Mouse (Mus musculus): ENCODE measurements around the gene Fzd7. TPM values are rescaled to one million over a fixed set of nuclear protein-coding genes. Genes with fewer than 3 reads are reported as not detected.

Fzd7 gene
- polyA plus RNA-seq, 1 experiment = 16.4 TPM

DNA sequence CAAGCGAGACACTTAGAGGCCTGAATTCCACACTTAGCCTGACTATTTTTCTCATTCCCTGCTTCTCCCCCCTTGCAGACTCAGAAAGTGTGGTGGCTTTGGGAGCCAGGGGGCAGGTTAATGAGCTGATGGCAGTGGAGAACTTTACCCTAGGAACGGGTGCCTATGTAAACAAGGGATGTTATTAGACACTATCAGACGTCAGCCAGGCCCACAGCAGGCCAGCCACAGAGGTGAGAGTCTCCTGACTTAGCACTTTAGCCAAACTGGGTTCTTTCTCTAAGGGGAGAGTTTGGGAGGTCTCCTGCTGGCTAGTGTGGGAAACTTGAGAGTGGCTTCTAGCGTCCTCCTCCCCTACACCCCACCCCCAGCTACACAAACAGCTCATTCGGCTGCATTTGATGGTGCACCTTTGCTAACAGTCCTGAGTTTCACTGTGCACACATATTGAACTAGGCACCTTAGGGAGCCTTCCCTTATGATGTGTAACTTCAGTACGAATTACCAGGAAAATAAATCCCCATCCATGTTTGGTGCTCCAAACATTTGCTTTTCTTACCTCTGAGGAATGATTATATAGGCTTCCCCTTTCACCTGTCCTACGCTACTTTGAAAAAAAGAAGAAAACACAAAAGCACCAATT lies 21.6 kb downstream of the Fzd7 start:
- H3K27me3 ChIP-seq (ENCODE audit: control insufficient read depth, insufficient read depth, insufficient read length) = no peaks in the 10 kb centered on the region

DNA sequence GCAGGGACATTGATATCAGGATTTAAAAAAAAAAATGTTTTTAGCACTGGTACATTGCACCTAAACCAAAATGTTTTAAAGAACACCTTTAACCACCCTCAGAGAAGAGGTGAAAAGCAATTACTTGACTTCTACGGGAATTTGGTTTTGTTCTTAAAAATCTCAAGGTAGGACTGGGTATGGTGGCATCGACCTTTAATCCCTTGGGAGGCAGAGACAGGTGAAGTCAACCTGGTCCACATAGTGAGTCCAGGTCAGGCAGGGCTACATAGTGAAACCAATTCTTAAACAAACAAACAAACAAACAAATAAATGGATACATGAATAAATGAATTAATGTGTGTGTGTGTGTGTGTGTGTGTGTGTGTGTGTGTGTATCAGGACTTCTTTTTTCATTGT lies 22.1 kb downstream of the Fzd7 start:
- Histone ChIP-seq H3K36me3 (ENCODE audit: control insufficient read depth, insufficient read depth) (no peaks in the 10 kb centered on the region), H3K27me3 (ENCODE audit: control insufficient read depth, insufficient read depth, insufficient read length) (no peaks in the 10 kb centered on the region), H3ac (ENCODE audit: control insufficient read depth, insufficient read length) (no peak overlapping the region), H3K4me3 (no peak overlapping the region), H3K4me2 (ENCODE audit: low read depth) (no peak overlapping the region), H3K79me2 (ENCODE audit: control insufficient read depth, insufficient read depth) (no peaks in the 10 kb centered on the region)
- TF ChIP-seq MYOG (IDR thresholded peaks at IDR 0.05; ENCODE audit: control insufficient read depth in 1 of 3, insufficient read depth in 1 of 3, insufficient read length in 2 of 3, low read depth in 2 of 3) (no peak), USF1 (IDR thresholded peaks at IDR 0.05; ENCODE audit: low read depth) (no peak), E2F4 (IDR thresholded peaks at IDR 0.05; ENCODE audit: insufficient read depth) (no peak), TCF3 (IDR thresholded peaks at IDR 0.05; ENCODE audit: insufficient read length, low read depth) (no peak), REST (IDR thresholded peaks at IDR 0.05; ENCODE audit: insufficient read depth, insufficient read length) (no peak), SRF (IDR thresholded peaks at IDR 0.05; ENCODE audit: control insufficient read depth, insufficient read length, low read depth) (no peak), TCF12 (IDR thresholded peaks at IDR 0.05; ENCODE audit: insufficient read depth, poor library complexity, severe bottlenecking) (no peak), POLR2AphosphoS2 (IDR thresholded peaks at IDR 0.05; ENCODE audit: insufficient read length, low read depth) (no peak), MAX (IDR thresholded peaks at IDR 0.05; ENCODE audit: low read depth) (no peak), CEBPB (IDR thresholded peaks at IDR 0.05; ENCODE audit: insufficient read depth, poor library complexity, severe bottlenecking) (no peak), POLR2A (IDR thresholded peaks at IDR 0.05; ENCODE audit: insufficient read length, low read depth) (no peak), MYOD1 (IDR thresholded peaks at IDR 0.05; ENCODE audit: control insufficient read depth in 1 of 3, insufficient read length in 2 of 3, low read depth in 2 of 3) (no peak)

More for the DNA sequence above, 21.6 kb downstream of the Fzd7 start:
- no peak for TF ChIP-seq REST (IDR thresholded peaks at IDR 0.05; ENCODE audit: insufficient read depth, insufficient read length)
- no peak for TF ChIP-seq TCF12 (IDR thresholded peaks at IDR 0.05; ENCODE audit: insufficient read depth, poor library complexity, severe bottlenecking)
- TF ChIP-seq E2F4 (IDR thresholded peaks at IDR 0.05; ENCODE audit: insufficient read depth) = no peak
- no peak for TF ChIP-seq POLR2AphosphoS2 (IDR thresholded peaks at IDR 0.05; ENCODE audit: insufficient read length, low read depth)
- TF ChIP-seq MYOD1 (IDR thresholded peaks at IDR 0.05; ENCODE audit: control insufficient read depth in 1 of 3, insufficient read length in 2 of 3, low read depth in 2 of 3) = no peak
- no peak for TF ChIP-seq USF1 (IDR thresholded peaks at IDR 0.05; ENCODE audit: low read depth)
- TF ChIP-seq MAX (IDR thresholded peaks at IDR 0.05; ENCODE audit: low read depth) = no peak
- no peak for TF ChIP-seq POLR2A (IDR thresholded peaks at IDR 0.05; ENCODE audit: insufficient read length, low read depth)
- no peak for TF ChIP-seq TCF3 (IDR thresholded peaks at IDR 0.05; ENCODE audit: insufficient read length, low read depth)
- Histone ChIP-seq H3K36me3 (ENCODE audit: control insufficient read depth, insufficient read depth) (no peaks in the 10 kb centered on the region), H3K4me2 (ENCODE audit: low read depth) (no peak overlapping the region), H3K4me3 (no peak overlapping the region), H3K79me2 (ENCODE audit: control insufficient read depth, insufficient read depth) (no peaks in the 10 kb centered on the region), H3ac (ENCODE audit: control insufficient read depth, insufficient read length) (no peak overlapping the region)

DNA sequence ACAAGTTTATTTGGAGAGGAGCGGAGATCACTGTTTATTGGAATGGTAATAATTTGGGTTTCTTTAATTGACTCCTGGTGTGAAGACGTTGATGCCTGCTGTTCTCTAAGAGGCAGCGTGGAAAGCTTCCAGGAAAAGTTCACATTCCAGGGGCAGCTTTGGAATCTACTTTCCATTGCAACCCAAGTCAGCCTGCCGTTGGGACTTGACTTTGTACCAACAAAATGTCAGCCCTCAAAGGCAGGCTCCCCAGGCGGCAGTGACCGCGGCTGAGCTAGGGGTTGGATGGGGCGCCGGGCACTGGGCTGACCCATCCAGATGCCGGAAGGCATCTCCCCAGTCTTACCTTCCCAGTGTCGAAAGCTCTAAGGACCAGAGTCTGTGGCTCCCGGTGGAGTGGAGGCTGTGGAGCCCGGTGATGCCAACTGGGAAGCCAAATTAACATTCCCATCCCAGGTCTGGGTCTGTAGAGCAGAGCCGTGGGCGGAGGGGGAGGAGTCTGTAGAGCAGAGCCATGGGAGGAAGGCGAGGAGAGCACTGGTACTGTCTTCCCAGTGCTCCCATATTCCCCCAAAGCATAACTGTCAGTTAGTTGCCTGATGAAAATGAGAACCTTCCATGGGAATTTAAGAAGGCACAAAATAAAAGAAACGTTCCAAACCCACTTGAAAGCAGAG lies 26.4 kb downstream of the Fzd7 start:
- no peak overlapping the region for H3K4me2 ChIP-seq (ENCODE audit: low read depth)
- H3ac ChIP-seq (ENCODE audit: control insufficient read depth, insufficient read length) = no peak overlapping the region
- no peaks in the 10 kb centered on the region for H3K27me3 ChIP-seq (ENCODE audit: control insufficient read depth, insufficient read depth, insufficient read length)
- no peaks in the 10 kb centered on the region for H3K36me3 ChIP-seq (ENCODE audit: control insufficient read depth, insufficient read depth)
- H3K79me2 ChIP-seq (ENCODE audit: control insufficient read depth, insufficient read depth) = no peaks in the 10 kb centered on the region
- no peak overlapping the region for H3K4me3 ChIP-seq
- no peak for TF ChIP-seq E2F4 (IDR thresholded peaks at IDR 0.05; ENCODE audit: insufficient read depth)
- TF ChIP-seq POLR2A (IDR thresholded peaks at IDR 0.05; ENCODE audit: insufficient read length, low read depth) = no peak

DNA sequence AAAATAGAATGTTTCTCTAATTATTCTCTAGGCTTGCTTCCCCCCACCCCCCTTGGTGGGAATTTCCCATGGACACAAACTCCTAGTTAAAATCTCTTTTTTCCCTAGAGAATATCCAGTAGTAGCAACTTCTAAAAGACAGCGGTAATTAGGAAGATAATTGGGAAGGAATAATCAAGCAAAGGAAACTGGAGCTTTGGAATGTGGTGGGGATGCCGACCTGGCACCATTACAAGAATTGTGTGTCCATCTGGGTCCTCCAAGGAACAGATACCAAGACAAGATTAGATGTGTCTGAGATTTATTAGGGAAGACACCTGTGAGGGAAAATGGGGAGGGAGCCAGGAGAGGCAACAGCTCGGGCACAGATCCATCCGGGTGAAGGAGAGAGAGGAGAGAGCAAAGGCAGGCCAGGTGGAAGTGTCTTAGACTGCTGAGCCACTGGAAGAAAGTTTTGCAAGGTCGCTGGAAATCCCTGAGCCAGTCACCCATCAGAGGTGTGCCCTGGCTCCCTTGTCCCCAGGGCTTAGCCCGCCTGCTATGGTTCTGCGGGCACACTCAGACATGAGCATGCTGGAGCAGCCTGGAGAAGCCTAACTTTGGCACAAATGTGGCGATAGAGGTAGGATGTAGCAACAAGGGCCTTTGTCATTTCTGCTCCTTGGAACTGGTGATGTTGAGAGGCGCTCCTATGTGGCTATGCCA lies 29.5 kb downstream of the Fzd7 start:
- Histone ChIP-seq H3ac (ENCODE audit: control insufficient read depth, insufficient read length) (no peak overlapping the region), H3K79me2 (ENCODE audit: control insufficient read depth, insufficient read depth) (no peaks in the 10 kb centered on the region), H3K4me2 (ENCODE audit: low read depth) (no peak overlapping the region), H3K36me3 (ENCODE audit: control insufficient read depth, insufficient read depth) (no peaks in the 10 kb centered on the region), H3K27me3 (ENCODE audit: control insufficient read depth, insufficient read depth, insufficient read length) (no peaks in the 10 kb centered on the region), H3K4me3 (no peak overlapping the region)
- TF ChIP-seq POLR2A (IDR thresholded peaks at IDR 0.05; ENCODE audit: insufficient read length, low read depth) (no peak), CEBPB (IDR thresholded peaks at IDR 0.05; ENCODE audit: insufficient read depth, poor library complexity, severe bottlenecking) (no peak), MYOD1 (IDR thresholded peaks at IDR 0.05; ENCODE audit: control insufficient read depth in 1 of 3, insufficient read length in 2 of 3, low read depth in 2 of 3) (no peak), USF1 (IDR thresholded peaks at IDR 0.05; ENCODE audit: low read depth) (no peak), MYOG (IDR thresholded peaks at IDR 0.05; ENCODE audit: control insufficient read depth in 1 of 3, insufficient read depth in 1 of 3, insufficient read length in 2 of 3, low read depth in 2 of 3) (no peak), POLR2AphosphoS2 (IDR thresholded peaks at IDR 0.05; ENCODE audit: insufficient read length, low read depth) (no peak), SRF (IDR thresholded peaks at IDR 0.05; ENCODE audit: control insufficient read depth, insufficient read length, low read depth) (no peak)
